Mouse (Mus musculus): ENCODE data around the gene Glyatl3. TPM values are rescaled to one million over a fixed set of nuclear protein-coding genes. Genes with fewer than 3 reads are reported as not detected.

Glyatl3 gene
- polyA plus RNA-seq, 1 experiment: not detected

DNA sequence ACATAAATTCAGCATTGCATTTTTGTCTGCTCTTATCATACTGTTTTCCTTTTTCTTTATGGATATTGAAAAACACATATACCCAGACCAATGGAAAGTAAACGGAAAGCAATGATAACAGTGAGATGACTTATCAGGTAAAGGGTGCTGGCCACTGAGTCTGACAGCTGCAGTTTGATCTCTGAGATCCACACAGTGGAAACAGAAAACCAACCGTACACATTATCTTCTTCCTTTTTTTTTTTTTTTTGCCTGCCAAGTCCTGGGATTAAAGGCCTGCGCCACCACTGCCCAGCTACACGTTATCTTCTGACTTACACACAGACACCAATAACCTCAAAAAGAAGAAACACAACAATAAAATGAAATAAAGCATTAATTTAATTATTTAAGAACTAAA lies 10.8 kb downstream of the Glyatl3 start:
- Histone ChIP-seq H3K27me3 (replicated peaks; ENCODE audit: control insufficient read depth, insufficient read depth, low read length) (no peaks in the 10 kb centered on the region), H3K27ac (ENCODE audit: insufficient read depth, low read depth, low read length) (no peak overlapping the region), H3K4me1 (ENCODE audit: control insufficient read depth, insufficient read depth, low read length) (no peaks in the 10 kb centered on the region), H3K36me3 (ENCODE audit: control insufficient read depth, insufficient read depth, low read length) (no peaks in the 10 kb centered on the region), H3K4me3 (ENCODE audit: insufficient read depth, low read depth, low read length) (no peak overlapping the region)
- TF ChIP-seq CTCF (conservative IDR thresholded peaks at IDR 0.05; ENCODE audit: insufficient read depth, insufficient read length, low read depth, low read length): no peak
- TF ChIP-seq POLR2A (IDR thresholded peaks at IDR 0.05; ENCODE audit: low read depth, low read length): no peak
- no peak for DNase-seq
- 74% methylated on average over 4 of the region's 4 CpGs for WGBS

DNA sequence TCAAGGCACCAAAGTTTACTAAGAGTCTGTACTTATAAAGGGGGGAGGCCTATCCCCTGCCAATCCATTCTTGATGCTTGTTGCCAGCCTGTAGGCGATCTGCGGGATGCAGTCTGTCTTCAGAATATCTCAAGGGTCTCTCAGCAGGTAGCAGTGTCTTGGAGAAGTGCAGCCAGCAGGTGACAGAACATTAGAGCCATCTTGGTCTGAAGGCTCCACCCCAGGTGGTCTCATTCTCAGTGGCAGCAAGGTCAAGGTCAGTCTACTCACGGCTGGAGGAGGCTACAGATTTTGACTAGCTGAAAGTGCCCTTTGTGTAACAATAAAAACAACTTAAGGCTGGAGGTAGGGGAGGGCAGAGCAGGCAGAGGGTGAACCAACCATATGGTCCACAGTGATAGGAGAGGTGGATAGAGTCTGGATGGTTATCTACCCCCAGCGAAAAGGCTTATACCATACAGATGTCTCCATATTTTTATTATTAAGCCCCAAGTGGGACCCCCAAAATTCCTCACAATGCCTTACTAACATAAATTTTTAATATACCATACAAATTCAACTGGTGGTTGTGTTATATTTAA lies 14.3 kb downstream of the Glyatl3 start:
- TF ChIP-seq CTCF (conservative IDR thresholded peaks at IDR 0.05; ENCODE audit: insufficient read depth, insufficient read length, low read depth, low read length) (no peak), POLR2A (IDR thresholded peaks at IDR 0.05; ENCODE audit: low read depth, low read length) (no peak)
- WGBS: 56% methylated on average over 4 of the region's 4 CpGs
- H3K27ac ChIP-seq (ENCODE audit: insufficient read depth, low read depth, low read length): no peak overlapping the region
- no peaks in the 10 kb centered on the region for H3K36me3 ChIP-seq (ENCODE audit: control insufficient read depth, insufficient read depth, low read length)
- H3K27me3 ChIP-seq (replicated peaks; ENCODE audit: control insufficient read depth, insufficient read depth, low read length): no peaks in the 10 kb centered on the region
- H3K4me3 ChIP-seq (ENCODE audit: insufficient read depth, low read depth, low read length): no peak overlapping the region
- no peaks in the 10 kb centered on the region for H3K4me1 ChIP-seq (ENCODE audit: control insufficient read depth, insufficient read depth, low read length)
- no peak for DNase-seq

DNA sequence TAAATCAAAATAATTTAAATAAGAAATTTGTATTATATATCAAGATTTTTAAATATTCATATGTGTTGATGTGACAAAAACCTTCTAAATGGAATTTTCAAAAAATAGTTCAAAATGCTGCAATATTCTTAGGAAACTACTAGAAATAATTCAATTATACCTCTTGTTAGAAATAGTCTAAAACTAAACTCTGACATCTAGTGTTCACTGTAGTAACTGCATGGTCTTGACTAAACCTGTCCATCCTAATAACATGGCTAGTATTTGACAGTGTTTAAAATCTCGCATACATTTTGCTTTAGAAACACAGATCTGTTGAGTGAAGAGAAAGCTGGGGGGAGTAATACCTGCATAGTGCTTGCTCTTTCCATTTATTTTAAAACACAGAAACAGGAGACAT lies 17.3 kb downstream of the Glyatl3 start:
- WGBS: 63% methylated on average over 1 of the region's 1 CpGs
- Histone ChIP-seq H3K4me1 (ENCODE audit: control insufficient read depth, insufficient read depth, low read length) (no peaks in the 10 kb centered on the region), H3K27ac (ENCODE audit: insufficient read depth, low read depth, low read length) (no peak overlapping the region), H3K27me3 (replicated peaks; ENCODE audit: control insufficient read depth, insufficient read depth, low read length) (no peaks in the 10 kb centered on the region), H3K36me3 (ENCODE audit: control insufficient read depth, insufficient read depth, low read length) (no peaks in the 10 kb centered on the region), H3K4me3 (ENCODE audit: insufficient read depth, low read depth, low read length) (no peak overlapping the region)
- TF ChIP-seq CTCF (conservative IDR thresholded peaks at IDR 0.05; ENCODE audit: insufficient read depth, insufficient read length, low read depth, low read length) (0 out of 2 replicates have a peak, but pooled peaks have one; percentile 4), POLR2A (IDR thresholded peaks at IDR 0.05; ENCODE audit: low read depth, low read length) (no peak)
- DNase-seq: peak; percentile 35

DNA sequence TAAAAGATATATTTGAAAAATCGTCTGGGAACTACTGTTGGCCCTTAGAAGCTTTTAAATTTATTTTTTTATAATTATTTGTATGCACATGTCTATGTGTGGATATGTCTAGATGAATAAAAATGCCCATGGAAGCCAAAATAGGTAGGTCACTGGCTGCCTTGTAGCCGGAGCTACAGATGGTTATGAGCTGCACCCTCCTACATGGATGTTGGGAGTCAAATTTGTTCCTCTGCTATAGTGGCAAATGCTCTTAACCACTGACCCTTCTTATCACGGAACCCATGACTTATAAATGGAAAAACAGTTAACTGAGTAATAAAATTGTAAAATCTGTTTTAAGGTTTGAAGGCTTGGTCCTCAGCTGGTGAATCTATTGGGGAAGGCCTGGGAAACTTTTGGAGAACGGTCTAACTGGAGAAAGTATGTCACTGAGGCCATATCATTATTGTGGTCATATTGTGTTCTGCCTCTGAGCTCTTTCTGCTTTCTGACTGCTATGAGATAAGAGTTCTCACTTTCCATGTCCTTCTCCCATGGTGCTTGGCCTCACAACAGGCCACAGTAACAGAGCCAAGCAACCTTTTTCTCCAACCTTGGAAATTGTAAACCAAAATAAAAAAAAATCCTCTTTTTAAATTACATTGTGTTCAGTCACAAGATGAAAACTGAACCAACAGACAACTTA lies 26.2 kb downstream of the Glyatl3 start:
- no peak for TF ChIP-seq CTCF (conservative IDR thresholded peaks at IDR 0.05; ENCODE audit: insufficient read depth, insufficient read length, low read depth, low read length)
- TF ChIP-seq POLR2A (IDR thresholded peaks at IDR 0.05; ENCODE audit: low read depth, low read length): no peak
- no peak overlapping the region for H3K27ac ChIP-seq (ENCODE audit: insufficient read depth, low read depth, low read length)
- no peaks in the 10 kb centered on the region for H3K4me1 ChIP-seq (ENCODE audit: control insufficient read depth, insufficient read depth, low read length)
- WGBS: 76% methylated on average over 4 of the region's 4 CpGs
- no peak for DNase-seq
- no peaks in the 10 kb centered on the region; the same call in 1 of the 2 replicates for H3K27me3 ChIP-seq (replicated peaks; ENCODE audit: control insufficient read depth, insufficient read depth, low read length)
- no peak overlapping the region for H3K4me3 ChIP-seq (ENCODE audit: insufficient read depth, low read depth, low read length)
- no peaks in the 10 kb centered on the region for H3K36me3 ChIP-seq (ENCODE audit: control insufficient read depth, insufficient read depth, low read length)

DNA sequence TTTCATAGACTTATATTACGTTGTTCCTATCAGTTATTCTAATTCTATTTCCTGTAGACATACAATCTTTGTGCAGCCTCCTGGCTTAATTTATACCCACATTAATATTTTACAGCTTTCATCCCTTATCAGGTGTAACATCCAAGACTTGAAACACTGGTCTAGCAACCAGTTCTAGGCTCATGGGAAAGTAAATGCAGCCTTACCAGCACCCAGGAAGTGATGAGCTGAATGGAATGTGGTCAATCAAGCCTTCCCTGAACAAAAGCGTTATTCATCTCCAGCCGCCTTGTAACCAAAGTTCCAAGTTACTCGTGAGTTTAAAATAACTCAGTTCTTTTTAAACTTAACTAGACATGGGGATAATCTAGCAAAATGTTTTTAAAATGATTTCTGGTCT lies 29.0 kb downstream of the Glyatl3 start:
- peaks cover 3% of the 10 kb centered on the region; the same call in 1 of the 2 replicates for H3K4me1 ChIP-seq (ENCODE audit: control insufficient read depth, insufficient read depth, low read length)
- TF ChIP-seq CTCF (conservative IDR thresholded peaks at IDR 0.05; ENCODE audit: insufficient read depth, insufficient read length, low read depth, low read length): no peak
- TF ChIP-seq POLR2A (IDR thresholded peaks at IDR 0.05; ENCODE audit: low read depth, low read length): no peak
- H3K27me3 ChIP-seq (replicated peaks; ENCODE audit: control insufficient read depth, insufficient read depth, low read length): no peaks in the 10 kb centered on the region; the same call in 1 of the 2 replicates
- H3K27ac ChIP-seq (ENCODE audit: insufficient read depth, low read depth, low read length): no peak overlapping the region
- H3K4me3 ChIP-seq (ENCODE audit: insufficient read depth, low read depth, low read length): no peak overlapping the region
- no peak for DNase-seq
- H3K36me3 ChIP-seq (ENCODE audit: control insufficient read depth, insufficient read depth, low read length): no peaks in the 10 kb centered on the region
- WGBS: 77% methylated on average over 4 of the region's 4 CpGs

DNA sequence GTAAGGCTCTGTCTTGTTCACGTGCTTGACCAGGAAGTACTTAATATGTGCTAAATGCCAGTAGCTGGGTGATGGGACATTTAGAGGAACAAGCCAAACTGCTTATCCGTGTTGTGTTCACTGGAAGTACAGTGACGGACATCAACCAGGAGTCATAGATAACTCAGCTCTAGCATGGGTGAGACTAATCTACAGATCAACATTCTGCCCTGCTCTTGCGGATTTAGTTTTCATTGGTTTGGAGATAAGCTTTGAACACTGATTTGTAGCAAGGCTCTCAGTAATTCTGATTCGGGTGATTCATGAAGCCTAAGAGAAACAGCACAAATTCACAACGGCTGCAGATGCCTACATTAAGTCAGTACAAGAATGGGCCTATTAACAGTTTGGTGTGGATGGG lies 32.0 kb downstream of the Glyatl3 start:
- TF ChIP-seq POLR2A (IDR thresholded peaks at IDR 0.05; ENCODE audit: low read depth, low read length): no peak
- no peak for TF ChIP-seq CTCF (conservative IDR thresholded peaks at IDR 0.05; ENCODE audit: insufficient read depth, insufficient read length, low read depth, low read length)

DNA sequence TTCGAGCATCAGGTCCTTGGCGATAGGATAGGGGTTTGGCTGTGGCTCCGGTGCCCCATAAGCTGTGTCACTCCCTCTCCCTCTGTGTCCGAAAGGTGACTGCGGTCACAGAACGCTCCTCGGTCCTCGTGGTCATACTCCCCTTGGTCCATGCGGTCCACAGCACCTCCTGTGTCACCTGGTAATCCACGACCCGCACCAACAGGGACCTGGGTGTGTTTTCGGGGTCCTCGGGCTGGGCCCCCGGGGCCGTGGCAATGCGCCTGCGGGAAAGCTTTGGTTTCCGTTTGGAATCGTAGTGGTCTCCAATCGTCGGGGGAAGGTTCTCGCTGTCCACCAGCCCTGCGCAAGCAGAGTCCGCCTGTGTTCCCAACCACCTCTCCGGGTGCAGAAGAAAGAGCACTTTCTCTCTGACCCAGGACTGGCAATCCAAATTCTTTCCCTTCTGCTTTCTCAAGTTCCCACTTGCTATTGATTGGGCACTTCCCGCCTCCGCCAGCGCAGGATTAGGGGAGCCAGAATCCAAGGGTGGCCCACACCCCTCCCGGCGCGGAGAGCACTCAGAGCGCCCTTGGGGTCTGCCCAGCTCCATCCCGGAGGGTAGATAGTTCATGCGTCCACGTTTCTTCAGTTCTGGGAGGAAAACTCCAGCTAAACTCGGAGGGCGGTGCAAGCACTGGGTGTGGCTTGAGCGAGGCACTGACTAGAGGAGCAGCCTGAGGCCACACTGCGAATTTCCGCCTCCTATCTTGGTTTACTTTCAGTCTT lies 34.0 kb downstream of the Glyatl3 start, which contains the start of gene 9130008F23Rik:
Gene 9130008F23Rik (minus strand): TSS at position 636 of the 768 bp plus-strand sequence.
- Histone ChIP-seq H3K27ac (ENCODE audit: insufficient read depth, low read depth, low read length) (peak within 1 kb of the TSS; percentile 51), H3K4me3 (ENCODE audit: insufficient read depth, low read depth, low read length) (peak within 1 kb of the TSS; percentile 73), H3K27me3 (replicated peaks; ENCODE audit: control insufficient read depth, insufficient read depth, low read length) (no peaks in the 10 kb centered on the region; the same call in 1 of the 2 replicates), H3K36me3 (ENCODE audit: control insufficient read depth, insufficient read depth, low read length) (no peaks in the 10 kb centered on the region), H3K4me1 (ENCODE audit: control insufficient read depth, insufficient read depth, low read length) (peaks cover 3% of the 10 kb centered on the region; the same call in 1 of the 2 replicates)
- DNase-seq: peak; percentile 63
- TF ChIP-seq CTCF (conservative IDR thresholded peaks at IDR 0.05; ENCODE audit: insufficient read depth, insufficient read length, low read depth, low read length) (no peak), POLR2A (IDR thresholded peaks at IDR 0.05; ENCODE audit: low read depth, low read length) (peak; percentile 19)
- WGBS: 1% methylated on average over 40 of the region's 40 CpGs

More for the DNA sequence above, 32.0 kb downstream of the Glyatl3 start:
- H3K36me3 ChIP-seq (ENCODE audit: control insufficient read depth, insufficient read depth, low read length): no peaks in the 10 kb centered on the region
- H3K4me3 ChIP-seq (ENCODE audit: insufficient read depth, low read depth, low read length): no peak overlapping the region
- H3K4me1 ChIP-seq (ENCODE audit: control insufficient read depth, insufficient read depth, low read length): peaks cover 3% of the 10 kb centered on the region; the same call in 1 of the 2 replicates
- H3K27ac ChIP-seq (ENCODE audit: insufficient read depth, low read depth, low read length): no peak overlapping the region
- 91% methylated on average over 6 of the region's 6 CpGs for WGBS
- no peak for DNase-seq
- no peaks in the 10 kb centered on the region; the same call in 1 of the 2 replicates for H3K27me3 ChIP-seq (replicated peaks; ENCODE audit: control insufficient read depth, insufficient read depth, low read length)
